Comparison of ENCODE assay signal across 32 mouse cellular contexts in the genomic region with DNA sequence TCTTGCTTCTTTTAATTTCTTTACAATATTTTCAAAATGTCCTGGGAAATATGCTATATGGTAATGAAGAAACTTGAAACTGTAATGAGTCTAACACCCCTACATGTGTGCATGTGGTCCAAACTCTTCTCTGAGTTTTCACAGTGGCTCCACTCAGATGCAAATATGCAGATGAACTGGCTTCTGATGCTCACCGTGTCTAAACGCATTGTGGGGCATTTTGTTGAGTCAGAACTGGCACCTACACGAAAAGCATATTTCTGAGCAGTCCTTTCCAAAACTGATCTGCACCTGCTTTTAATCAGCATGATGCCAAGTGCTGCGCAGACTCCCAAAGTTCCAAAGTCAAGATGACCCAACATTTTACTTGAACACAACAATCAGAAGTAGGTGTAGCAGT. TPM values are rescaled to one million over a fixed set of nuclear protein-coding genes. Genes with fewer than 3 reads are reported as not detected.
"Had no signal": no experiment of that assay in that cellular context is flagged by ENCODE, and none has a peak within 500 bp of the region (broad histone marks: within the 10 kb centered on the region; RNA-seq: fewer than 3 reads in every experiment).

No protein-coding gene starts in this region.

- ATAC-seq: hindbrain, embryonic 16.5 days; hindbrain, postnatal 0 days; inflammation-experienced regulatory T-cells, adult 6 months; intestine, embryonic 15.5 days; intestine, embryonic 16.5 days; intestine, postnatal 0 days had no signal

- H3K4me2 ChIP-seq: heart, embryonic 15.5 days; hindbrain, embryonic 12.5 days; hindbrain, embryonic 13.5 days; hindbrain, embryonic 14.5 days; hindbrain, embryonic 15.5 days; intestine, embryonic 15.5 days; kidney, embryonic 15.5 days had no signal

- H3K4me1 ChIP-seq: heart, embryonic 15.5 days; hindbrain, embryonic 12.5 days; hindbrain, embryonic 13.5 days; hindbrain, embryonic 15.5 days; intestine, embryonic 15.5 days had no signal

- H3K4me3 ChIP-seq: heart, embryonic 15.5 days; hindbrain, embryonic 10.5 days; hindbrain, embryonic 12.5 days; hindbrain, embryonic 13.5 days; hindbrain, embryonic 15.5 days; intestine, embryonic 15.5 days; kidney, embryonic 15.5 days; layer of hippocampus, adult 2 months; left cerebral cortex, adult 2 months had no signal

- H3K27me3 ChIP-seq: heart, embryonic 15.5 days; hindbrain, embryonic 12.5 days; hindbrain, embryonic 13.5 days; hindbrain, embryonic 15.5 days; intestine, embryonic 15.5 days; kidney, embryonic 15.5 days had no signal

- H3K9ac ChIP-seq: heart, embryonic 15.5 days; hindbrain, embryonic 12.5 days; hindbrain, embryonic 13.5 days; hindbrain, embryonic 14.5 days; hindbrain, embryonic 15.5 days; intestine, embryonic 15.5 days; kidney, embryonic 15.5 days had no signal

- H3K27ac ChIP-seq: heart, embryonic 15.5 days; hindbrain, embryonic 10.5 days; hindbrain, embryonic 12.5 days; hindbrain, embryonic 13.5 days; hindbrain, embryonic 14.5 days; hindbrain, embryonic 15.5 days; hindbrain, postnatal 0 days; intestine, embryonic 15.5 days; kidney, embryonic 15.5 days; kidney, postnatal 0 days; layer of hippocampus, adult 2 months had no signal

- H3K9me3 ChIP-seq: heart, embryonic 15.5 days; hindbrain, embryonic 10.5 days; hindbrain, embryonic 12.5 days; hindbrain, embryonic 13.5 days; hindbrain, embryonic 15.5 days; intestine, embryonic 15.5 days; kidney, embryonic 15.5 days had no signal

- DNase-seq: heart, postnatal 10 days; heart, postnatal 14 days; heart, postnatal 36 days; heart, postnatal 4 days; kidney, adult 11 months; kidney, adult 18-20 months; kidney, adult 2 months; kidney, adult 8-10 months; kidney, postnatal 10 days; kidney, postnatal 14 days; kidney, postnatal 25 days; kidney, postnatal 36 days; kidney, postnatal 4 days; layer of hippocampus, adult 9-11 months; layer of hippocampus, postnatal 36 days had no signal

- H3K36me3 ChIP-seq: hindbrain, embryonic 10.5 days; intestine, embryonic 15.5 days; kidney, embryonic 15.5 days had no signal

RNA-seq across cellular contexts. Expression of a gene that starts 54.1 kb away (rescaled TPM):
- total RNA-seq: hematopoietic stem cell, adult 5-6 weeks had no signal
- polyA plus RNA-seq: inflammation-experienced regulatory T-cells, adult 6 months had no signal
